Mouse (Mus musculus): ENCODE results near the gene Myo7a. TPM values are rescaled to one million over a fixed set of nuclear protein-coding genes. Genes with fewer than 3 reads are reported as not detected.

The Myo7a gene
- polyA plus RNA-seq, 1 experiment from 2014 or later, result 12.7 TPM

GRCm38 (mm10) chr7:98117012-98117660 is 2.2 kb downstream of the Myo7a start:
- H3K9ac ChIP-seq (replicated peaks; ENCODE audit: low read depth, low read length), result no peak overlapping the region
- no peak for ATAC-seq (ENCODE audit: insufficient number of reproducible peaks, insufficient read depth, low FRiP score, low read depth)
- no peaks in the 10 kb centered on the region for H3K9me3 ChIP-seq (ENCODE audit: control insufficient read depth, low read depth, low read length)
- no peaks in the 10 kb centered on the region for H3K36me3 ChIP-seq (ENCODE audit: control insufficient read depth, insufficient read depth, low read length)
- H3K4me2 ChIP-seq (replicated peaks; ENCODE audit: low read depth, low read length), result no peak overlapping the region
- H3K4me1 ChIP-seq (ENCODE audit: control insufficient read depth, insufficient read depth, low read length), result peaks cover 4% of the 10 kb centered on the region; the same call in 1 of the 2 replicates
- no peak overlapping the region for H3K4me3 ChIP-seq (ENCODE audit: low read depth, low read length)
- no peaks in the 10 kb centered on the region for H3K27me3 ChIP-seq (ENCODE audit: control insufficient read depth, insufficient read depth, low read length)
- no peak overlapping the region for H3K27ac ChIP-seq (ENCODE audit: low read length)
- 47% methylated on average over 11 of the region's 11 CpGs for WGBS

DNA sequence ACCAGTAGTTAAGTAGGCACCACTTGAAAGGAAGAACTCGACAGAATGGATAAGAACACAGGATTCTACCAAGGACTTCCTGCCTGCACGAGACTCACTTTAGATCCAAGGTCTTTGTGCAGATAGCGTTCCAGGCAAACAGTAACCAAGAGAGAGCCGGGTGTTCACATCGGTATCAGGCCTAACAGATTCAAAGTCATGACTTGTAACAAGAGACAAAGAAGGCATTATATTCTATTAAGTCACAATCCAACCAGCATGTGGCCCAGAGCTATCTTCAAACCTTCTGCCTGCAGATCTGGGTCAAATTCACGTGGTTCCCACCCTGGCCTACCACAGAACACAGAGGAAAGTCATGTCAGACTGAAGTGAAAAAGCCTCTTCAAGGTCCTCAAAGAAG is 4.7 kb downstream of the Myo7a start:
- no peaks in the 10 kb centered on the region for H3K9me3 ChIP-seq (ENCODE audit: control insufficient read depth, low read depth, low read length)
- H3K9ac ChIP-seq (replicated peaks; ENCODE audit: low read depth, low read length), result no peak overlapping the region
- no peak overlapping the region for H3K4me3 ChIP-seq (ENCODE audit: low read depth, low read length)
- H3K27me3 ChIP-seq (ENCODE audit: control insufficient read depth, insufficient read depth, low read length), result no peaks in the 10 kb centered on the region
- 68% methylated on average over 6 of the region's 6 CpGs for WGBS
- H3K4me1 ChIP-seq (ENCODE audit: control insufficient read depth, insufficient read depth, low read length), result peaks cover 9% of the 10 kb centered on the region; the same call in 1 of the 2 replicates
- no peak overlapping the region for H3K4me2 ChIP-seq (replicated peaks; ENCODE audit: low read depth, low read length)
- no peak overlapping the region for H3K27ac ChIP-seq (ENCODE audit: low read length)
- H3K36me3 ChIP-seq (ENCODE audit: control insufficient read depth, insufficient read depth, low read length), result no peaks in the 10 kb centered on the region
- no peak for ATAC-seq (ENCODE audit: insufficient number of reproducible peaks, insufficient read depth, low FRiP score, low read depth)

DNA sequence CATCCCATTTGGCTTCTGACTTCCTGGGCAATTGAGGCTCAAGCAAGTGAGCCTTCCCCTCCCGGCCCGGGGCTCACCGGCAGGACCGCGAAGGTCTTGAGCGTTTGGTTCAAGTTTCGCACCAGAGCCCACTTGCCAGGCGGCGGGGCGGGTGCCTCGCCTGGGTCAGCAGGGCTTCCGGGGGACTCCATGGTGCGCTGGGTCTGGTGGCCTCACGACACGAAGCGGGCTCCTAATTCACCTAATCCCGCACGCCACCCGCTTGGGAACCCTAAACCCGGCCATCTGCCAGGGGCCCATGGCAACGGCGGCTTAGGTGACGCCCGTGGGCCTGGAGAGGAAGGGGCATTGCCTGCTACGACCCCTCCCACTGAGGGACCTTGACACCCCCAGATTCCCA is 8.1 kb downstream of the Myo7a start:
- Histone ChIP-seq H3K36me3 (ENCODE audit: control insufficient read depth, insufficient read depth, low read length) (no peaks in the 10 kb centered on the region), H3K4me2 (replicated peaks; ENCODE audit: low read depth, low read length) (peak overlapping the region; percentile 42), H3K27ac (ENCODE audit: low read length) (no peak overlapping the region), H3K9ac (replicated peaks; ENCODE audit: low read depth, low read length) (no peak overlapping the region), H3K9me3 (ENCODE audit: control insufficient read depth, low read depth, low read length) (no peaks in the 10 kb centered on the region), H3K27me3 (ENCODE audit: control insufficient read depth, insufficient read depth, low read length) (no peaks in the 10 kb centered on the region), H3K4me3 (ENCODE audit: low read depth, low read length) (peak overlapping the region; percentile 21), H3K4me1 (ENCODE audit: control insufficient read depth, insufficient read depth, low read length) (peaks cover 5% of the 10 kb centered on the region; the same call in 1 of the 2 replicates)
- ATAC-seq (ENCODE audit: insufficient number of reproducible peaks, insufficient read depth, low FRiP score, low read depth), result no peak
- WGBS, result 3% methylated on average over 25 of the region's 25 CpGs

GRCm38 (mm10) chr7:98109771-98110170 is 9.6 kb downstream of the Myo7a start:
- no peak for ATAC-seq (ENCODE audit: insufficient number of reproducible peaks, insufficient read depth, low FRiP score, low read depth)
- H3K9ac ChIP-seq (replicated peaks; ENCODE audit: low read depth, low read length), result no peak overlapping the region
- no peaks in the 10 kb centered on the region for H3K27me3 ChIP-seq (ENCODE audit: control insufficient read depth, insufficient read depth, low read length)
- no peaks in the 10 kb centered on the region for H3K9me3 ChIP-seq (ENCODE audit: control insufficient read depth, low read depth, low read length)
- H3K4me3 ChIP-seq (ENCODE audit: low read depth, low read length), result no peak overlapping the region
- no peaks in the 10 kb centered on the region for H3K36me3 ChIP-seq (ENCODE audit: control insufficient read depth, insufficient read depth, low read length)
- peaks cover 5% of the 10 kb centered on the region; the same call in 1 of the 2 replicates for H3K4me1 ChIP-seq (ENCODE audit: control insufficient read depth, insufficient read depth, low read length)
- no peak overlapping the region for H3K4me2 ChIP-seq (replicated peaks; ENCODE audit: low read depth, low read length)
- 78% methylated on average over 4 of the region's 4 CpGs for WGBS
- no peak overlapping the region for H3K27ac ChIP-seq (ENCODE audit: low read length)

DNA sequence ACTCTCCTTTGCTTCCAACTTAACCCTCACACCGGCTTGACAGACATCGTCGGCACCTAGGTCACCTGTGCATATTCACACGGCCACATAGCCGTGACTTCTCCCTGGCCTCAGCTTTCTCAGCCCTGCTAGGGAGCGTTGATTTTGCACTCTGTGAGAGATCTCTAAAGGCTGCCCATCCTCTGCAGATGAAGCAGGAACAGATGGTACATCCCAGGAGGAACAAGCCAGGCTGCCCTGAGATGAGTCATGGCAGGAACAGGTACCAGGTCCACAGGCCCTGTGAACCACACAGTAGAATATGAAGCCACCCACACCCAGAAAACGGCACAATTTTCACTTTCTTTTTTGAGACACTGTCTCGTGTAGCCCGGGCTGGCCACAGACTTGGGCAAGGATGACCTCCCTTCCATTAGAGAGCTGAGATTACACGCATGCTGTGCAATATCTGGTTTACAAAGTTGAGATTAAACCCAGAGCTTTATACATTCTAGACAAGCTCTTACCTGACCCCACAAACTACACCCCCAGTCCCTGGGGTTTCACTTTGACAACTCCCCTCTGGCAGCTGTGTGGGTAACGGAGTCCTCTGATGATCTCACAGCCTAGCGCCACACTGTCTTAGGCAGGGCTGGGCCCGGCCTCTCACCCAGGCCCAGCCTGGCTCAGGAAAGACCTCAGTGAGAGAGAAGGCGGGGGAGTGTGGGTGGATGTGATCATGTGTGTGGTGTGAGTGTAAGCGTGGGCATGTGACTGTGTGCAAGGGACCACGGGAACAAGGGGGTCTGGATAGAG is 10.5 kb downstream of the Myo7a start:
- no peaks in the 10 kb centered on the region for H3K36me3 ChIP-seq (ENCODE audit: control insufficient read depth, insufficient read depth, low read length)
- no peak overlapping the region for H3K4me3 ChIP-seq (ENCODE audit: low read depth, low read length)
- H3K9ac ChIP-seq (replicated peaks; ENCODE audit: low read depth, low read length), result no peak overlapping the region
- H3K27ac ChIP-seq (ENCODE audit: low read length), result no peak overlapping the region
- no peaks in the 10 kb centered on the region for H3K9me3 ChIP-seq (ENCODE audit: control insufficient read depth, low read depth, low read length)
- no peak overlapping the region for H3K4me2 ChIP-seq (replicated peaks; ENCODE audit: low read depth, low read length)
- WGBS, result 81% methylated on average over 16 of the region's 16 CpGs
- no peaks in the 10 kb centered on the region for H3K27me3 ChIP-seq (ENCODE audit: control insufficient read depth, insufficient read depth, low read length)
- peaks cover 5% of the 10 kb centered on the region; the same call in 1 of the 2 replicates for H3K4me1 ChIP-seq (ENCODE audit: control insufficient read depth, insufficient read depth, low read length)
- no peak for ATAC-seq (ENCODE audit: insufficient number of reproducible peaks, insufficient read depth, low FRiP score, low read depth)

GRCm38 (mm10) chr7:98106272-98106671 is 13.1 kb downstream of the Myo7a start:
- Histone ChIP-seq H3K27ac (ENCODE audit: low read length) (no peak overlapping the region), H3K27me3 (ENCODE audit: control insufficient read depth, insufficient read depth, low read length) (no peaks in the 10 kb centered on the region), H3K9me3 (ENCODE audit: control insufficient read depth, low read depth, low read length) (no peaks in the 10 kb centered on the region), H3K36me3 (ENCODE audit: control insufficient read depth, insufficient read depth, low read length) (no peaks in the 10 kb centered on the region), H3K4me2 (replicated peaks; ENCODE audit: low read depth, low read length) (no peak overlapping the region), H3K4me3 (ENCODE audit: low read depth, low read length) (no peak overlapping the region), H3K9ac (replicated peaks; ENCODE audit: low read depth, low read length) (0 out of 2 replicates have a peak overlapping the region, but pooled peaks have one; percentile 2), H3K4me1 (ENCODE audit: control insufficient read depth, insufficient read depth, low read length) (peaks cover 6% of the 10 kb centered on the region; the same call in 1 of the 2 replicates)
- no peak for ATAC-seq (ENCODE audit: insufficient number of reproducible peaks, insufficient read depth, low FRiP score, low read depth)
- 83% methylated on average over 7 of the region's 7 CpGs for WGBS

DNA sequence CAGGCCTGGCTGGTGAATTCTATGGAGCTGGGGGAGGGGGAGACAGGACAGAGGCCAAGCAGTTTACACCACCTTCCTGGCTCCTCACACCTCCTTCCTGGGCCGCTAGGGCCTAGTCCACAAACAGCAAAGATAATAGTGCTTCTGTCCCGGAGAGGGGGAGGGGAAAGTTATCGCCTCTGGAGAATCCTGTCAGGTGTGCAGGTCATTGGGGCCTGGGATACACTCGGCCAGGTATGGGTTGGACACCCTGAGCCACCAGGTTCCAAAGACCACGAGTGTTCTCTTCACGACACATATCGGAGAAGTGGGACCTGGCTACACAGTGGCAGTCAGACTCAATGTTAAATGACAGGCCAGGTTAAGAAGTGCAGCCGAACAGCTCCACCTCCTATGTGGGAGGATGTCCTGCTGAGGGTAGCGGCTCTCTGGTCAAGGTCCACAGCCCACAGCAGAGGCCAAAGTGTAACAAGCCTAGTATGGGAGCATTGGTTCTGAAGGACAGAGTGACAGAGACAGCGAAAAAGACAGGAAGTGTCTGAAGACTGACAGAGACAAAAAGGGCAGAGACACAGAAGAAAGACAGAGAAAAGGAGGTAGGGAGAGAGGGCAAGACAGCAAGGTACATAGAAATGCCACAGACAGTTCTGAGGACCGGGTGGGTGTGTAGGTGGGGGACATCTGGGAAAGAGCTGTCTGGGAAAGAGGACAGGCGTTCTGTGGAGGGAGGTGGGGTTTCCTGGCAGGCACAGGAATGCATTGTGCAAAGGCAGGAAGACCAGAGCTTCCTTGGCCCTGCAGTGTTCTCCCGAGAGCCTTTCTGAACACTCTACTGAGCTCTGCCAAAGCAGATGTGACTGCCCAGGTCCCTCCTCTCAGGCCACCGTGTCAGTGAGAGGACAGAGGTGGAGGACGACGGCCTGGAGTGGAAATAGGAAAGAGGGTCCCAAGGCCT is 14.6 kb downstream of the Myo7a start:
- Histone ChIP-seq H3K9me3 (ENCODE audit: control insufficient read depth, low read depth, low read length) (no peaks in the 10 kb centered on the region), H3K27me3 (ENCODE audit: control insufficient read depth, insufficient read depth, low read length) (no peaks in the 10 kb centered on the region), H3K9ac (replicated peaks; ENCODE audit: low read depth, low read length) (no peak overlapping the region), H3K36me3 (ENCODE audit: control insufficient read depth, insufficient read depth, low read length) (no peaks in the 10 kb centered on the region), H3K4me2 (replicated peaks; ENCODE audit: low read depth, low read length) (no peak overlapping the region), H3K27ac (ENCODE audit: low read length) (no peak overlapping the region), H3K4me1 (ENCODE audit: control insufficient read depth, insufficient read depth, low read length) (0 out of 2 replicates have a peak, but pooled peaks cover 2% of the 10 kb centered on the region), H3K4me3 (ENCODE audit: low read depth, low read length) (no peak overlapping the region)
- 52% methylated on average over 16 of the region's 16 CpGs for WGBS
- no peak for ATAC-seq (ENCODE audit: insufficient number of reproducible peaks, insufficient read depth, low FRiP score, low read depth)

- Histone ChIP-seq H3K4me2 (replicated peaks; ENCODE audit: low read depth, low read length) (no peak overlapping the region), H3K36me3 (ENCODE audit: control insufficient read depth, insufficient read depth, low read length) (no peaks in the 10 kb centered on the region), H3K27me3 (ENCODE audit: control insufficient read depth, insufficient read depth, low read length) (no peaks in the 10 kb centered on the region), H3K9me3 (ENCODE audit: control insufficient read depth, low read depth, low read length) (no peaks in the 10 kb centered on the region), H3K4me3 (ENCODE audit: low read depth, low read length) (no peak overlapping the region), H3K4me1 (ENCODE audit: control insufficient read depth, insufficient read depth, low read length) (0 out of 2 replicates have a peak, but pooled peaks cover 2% of the 10 kb centered on the region), H3K27ac (ENCODE audit: low read length) (no peak overlapping the region), H3K9ac (replicated peaks; ENCODE audit: low read depth, low read length) (no peak overlapping the region)
- 83% methylated on average over 5 of the region's 5 CpGs for WGBS
- no peak for ATAC-seq (ENCODE audit: insufficient number of reproducible peaks, insufficient read depth, low FRiP score, low read depth)
These were observed 15.4 kb downstream of the Myo7a start for GRCm38 (mm10) chr7:98103942-98104292.
